Mouse (Mus musculus) olfactory bulb, adult 2 months (tissue): Measurements from ENCODE around the gene Kcnn3. TPM values are rescaled to one million over a fixed set of nuclear protein-coding genes. Genes with fewer than 3 reads are reported as not detected.

Source experiments
- H3K27ac ChIP-seq: fragments of 200-500 bp; 2 replicates; pipeline ENCODE4 v1.5.1; 2012; ENCODE audit warnings: low read depth, low read length; ENCODE audit not compliant: insufficient read depth
- H3K4me1 ChIP-seq: fragments of 200-500 bp; 2 replicates; pipeline ENCODE4 v1.6.1; 2012; ENCODE audit warnings: low read length; ENCODE audit not compliant: control insufficient read depth, insufficient read depth
- H3K4me3 ChIP-seq: fragments of 200-500 bp; 2 replicates; pipeline ENCODE4 v1.5.1; 2012; ENCODE audit warnings: mild to moderate bottlenecking, low read depth, low read length, moderate library complexity; ENCODE audit not compliant: insufficient read depth
- CTCF ChIP-seq: fragments of 200-500 bp; IDR thresholded peaks from 2 replicates; pipeline ENCODE4 v1.5.1; 2012; ENCODE audit warnings: low read depth, mild to moderate bottlenecking, low read length, moderate library complexity; ENCODE audit not compliant: insufficient read depth
- POLR2A ChIP-seq: fragments of 200-500 bp; IDR thresholded peaks from 2 replicates; pipeline ENCODE4 v1.6.1; 2012; ENCODE audit warnings: mild to moderate bottlenecking, low read depth, low read length, moderate library complexity; ENCODE audit not compliant: insufficient read depth
- WGBS: fragments of 180-500 bp; shearing (Covaris S2); methylation state at CpG from one replicate; pipeline ENCODE4 v1.1.7; 2018; 5-methylcytosine and 5-hydroxymethylcytosine counted together
- polyA plus RNA-seq: library from polyadenylated mRNA; stranded (reverse); fragments of >200 nt; gene quantifications from 2 replicates; pipeline ENCODE4 v1.2.4, GENCODE M21; 2012; ENCODE audit warnings: low replicate concordance; ENCODE audit not compliant: missing spikeins, insufficient read depth, insufficient read length

Gene Kcnn3
- polyA plus RNA-seq, 1 experiment, result not detected

- 29% methylated on average over 7 of the region's 7 CpGs for WGBS
- TF ChIP-seq POLR2A, result no peak
- no peak for TF ChIP-seq CTCF
- no peak overlapping the region for H3K4me3 ChIP-seq
- H3K27ac ChIP-seq, result no peak overlapping the region
- H3K4me1 ChIP-seq, result peaks cover 5% of the 10 kb centered on the region
Measured at GRCm38 (mm10) chr3:89723400-89724084, 203.6 kb downstream of the Kcnn3 start.

Other genes with a start within 250 kb of the Kcnn3 start
- not detected in 2 replicates for gene Slc50a1, start 249.6 kb upstream of the Kcnn3 start, polyA plus RNA-seq
- gene Efna1, start 239.0 kb upstream of the Kcnn3 start, polyA plus RNA-seq, result not detected in 2 replicates
- gene Efna3, start 197.2 kb upstream of the Kcnn3 start, polyA plus RNA-seq, result not detected in 2 replicates
- not detected in 2 replicates for gene Efna4, start 182.1 kb upstream of the Kcnn3 start, polyA plus RNA-seq
- not detected in 2 replicates for gene Adam15, start 170.2 kb upstream of the Kcnn3 start, polyA plus RNA-seq
- not detected in 2 replicates for gene Dcst2, start 158.2 kb upstream of the Kcnn3 start, polyA plus RNA-seq
- gene Dcst1, start 154.9 kb upstream of the Kcnn3 start, polyA plus RNA-seq, result not detected in 2 replicates
- gene Zbtb7b, start 125.4 kb upstream of the Kcnn3 start, polyA plus RNA-seq, result not detected in 2 replicates
- not detected in 2 replicates for gene Lenep, start 117.4 kb upstream of the Kcnn3 start, polyA plus RNA-seq
- not detected in 2 replicates for gene Flad1, start 108.3 kb upstream of the Kcnn3 start, polyA plus RNA-seq
- gene Cks1b, start 101.8 kb upstream of the Kcnn3 start, polyA plus RNA-seq, result not detected in 2 replicates
- not detected in 2 replicates for gene Shc1, start 101.7 kb upstream of the Kcnn3 start, polyA plus RNA-seq
- not detected in 2 replicates for gene Pygo2, start 90.0 kb upstream of the Kcnn3 start, polyA plus RNA-seq
- gene Pbxip1, start 83.5 kb upstream of the Kcnn3 start, polyA plus RNA-seq, result not detected in 2 replicates
- not detected in 2 replicates for gene Pmvk, start 65.6 kb upstream of the Kcnn3 start, polyA plus RNA-seq
- 226 and 246 TPM in 2 replicates for gene Adar, start 194.9 kb downstream of the Kcnn3 start, polyA plus RNA-seq
- not detected in 2 replicates for gene Chrnb2, start 244.5 kb downstream of the Kcnn3 start, polyA plus RNA-seq